Mouse (Mus musculus) hindbrain, postnatal 0 days (tissue): ENCODE data around the gene Slc35f1. TPM values are rescaled to one million over a fixed set of nuclear protein-coding genes. Genes with fewer than 3 reads are reported as not detected.

Experiments used
- ATAC-seq: fragments of 200-750 bp; cut with Nextera tagmentation; 2 replicates; pipeline ENCODE4 v1.8.0; 2017; ENCODE audit warnings: mild to moderate bottlenecking, moderate TSS enrichment, moderate library complexity
- DNase-seq: peaks from one replicate; pipeline ENCODE4 v3.0.0-alpha.2; 2015; ENCODE audit warnings: low spot score
- H3K27ac ChIP-seq: fragments of 300-500 bp; sonication (generic); 2 replicates; pipeline ENCODE4 v1.5.1; 2014; ENCODE audit warnings: mild to moderate bottlenecking
- H3K27me3 ChIP-seq: fragments of 300-500 bp; sonication (generic); 2 replicates; pipeline ENCODE4 v1.6.1; 2014; ENCODE audit warnings: low read length, mixed read lengths; ENCODE audit not compliant: insufficient read depth
- H3K36me3 ChIP-seq: fragments of 300-500 bp; sonication (generic); 2 replicates; pipeline ENCODE4 v1.6.1; 2014; ENCODE audit warnings: low read length, mixed read lengths; ENCODE audit not compliant: insufficient read depth
- H3K4me1 ChIP-seq: fragments of 300-500 bp; sonication (generic); 2 replicates; pipeline ENCODE4 v1.6.1; 2014; ENCODE audit warnings: antibody characterized with exemption, low read length, mixed read lengths; ENCODE audit not compliant: insufficient read depth
- H3K4me2 ChIP-seq: fragments of 300-500 bp; sonication (generic); 2 replicates; pipeline ENCODE4 v1.6.1; 2014; ENCODE audit warnings: low read depth, mild to moderate bottlenecking, low read length, moderate library complexity, mixed read lengths
- H3K4me3 ChIP-seq: fragments of 300-500 bp; sonication (generic); 2 replicates; pipeline ENCODE4 v1.5.1; 2014; ENCODE audit warnings: low read length
- H3K9ac ChIP-seq: fragments of 300-500 bp; sonication (generic); replicated peaks from 2 replicates; pipeline ENCODE4 v1.6.1; 2014; ENCODE audit warnings: mild to moderate bottlenecking, low read length, moderate library complexity, mixed read lengths
- H3K9me3 ChIP-seq: fragments of 300-500 bp; sonication (generic); 2 replicates; pipeline ENCODE4 v1.6.1; 2016; ENCODE audit warnings: low read length, mixed read lengths
- CTCF ChIP-seq: IDR thresholded peaks from 2 replicates; pipeline ENCODE4 v1.5.1; 2016; ENCODE audit warnings: antibody characterized with exemption, control low read depth, low read depth
- WGBS: fragments of 180-500 bp; shearing (Covaris S2); extraction: QIAGEN DNeasy Blood & Tissue Kit; methylation state at CpG from one replicate; pipeline ENCODE4 v1.1.7; 2014; 5-methylcytosine and 5-hydroxymethylcytosine counted together
- polyA plus RNA-seq: library from polyadenylated mRNA; unstranded; fragments of >200 nt; fragmentation: Nextera tagmentation; extraction: Ambion mirVana; gene quantifications from 2 replicates; pipeline ENCODE4 v1.2.1, GENCODE M21; 2015
- total RNA-seq: library from RNA; depleted of rRNA; stranded (reverse); fragments of >200 nt; gene quantifications from 2 replicates; pipeline ENCODE4 v1.2.3, GENCODE M21; 2014

Slc35f1 gene
- total and polyA plus RNA-seq, 2 experiments from 2014 or later, result 31.7 to 83.3 TPM

DNA sequence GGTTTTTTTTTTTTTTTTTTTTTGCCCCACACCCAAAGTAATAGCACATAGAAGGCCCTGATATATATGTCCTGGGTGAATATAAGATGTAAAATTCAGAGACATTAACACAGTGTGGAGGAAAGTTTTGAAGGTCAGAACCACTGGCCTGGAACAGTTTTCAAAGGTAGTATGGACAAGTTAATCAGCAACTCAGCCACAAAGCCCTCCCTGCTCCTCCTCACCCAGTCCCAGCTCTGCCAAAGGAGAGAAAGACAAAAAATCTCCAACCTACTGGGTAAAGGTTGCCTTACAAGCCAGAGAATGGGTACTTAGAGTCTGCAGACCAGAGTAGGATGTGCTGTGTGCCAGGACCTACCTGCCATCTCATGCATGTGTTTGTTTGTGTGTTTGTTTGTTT is 372.4 kb downstream of the Slc35f1 start:
- no peak for TF ChIP-seq CTCF
- no peaks in the 10 kb centered on the region for H3K4me1 ChIP-seq
- no peak for DNase-seq
- no peak overlapping the region for H3K27ac ChIP-seq
- H3K4me3 ChIP-seq, result no peak overlapping the region
- H3K4me2 ChIP-seq, result no peak overlapping the region
- no peaks in the 10 kb centered on the region for H3K36me3 ChIP-seq
- ATAC-seq, result no peak
- no peaks in the 10 kb centered on the region for H3K27me3 ChIP-seq
- H3K9ac ChIP-seq, result no peak overlapping the region
- no peaks in the 10 kb centered on the region for H3K9me3 ChIP-seq

DNA sequence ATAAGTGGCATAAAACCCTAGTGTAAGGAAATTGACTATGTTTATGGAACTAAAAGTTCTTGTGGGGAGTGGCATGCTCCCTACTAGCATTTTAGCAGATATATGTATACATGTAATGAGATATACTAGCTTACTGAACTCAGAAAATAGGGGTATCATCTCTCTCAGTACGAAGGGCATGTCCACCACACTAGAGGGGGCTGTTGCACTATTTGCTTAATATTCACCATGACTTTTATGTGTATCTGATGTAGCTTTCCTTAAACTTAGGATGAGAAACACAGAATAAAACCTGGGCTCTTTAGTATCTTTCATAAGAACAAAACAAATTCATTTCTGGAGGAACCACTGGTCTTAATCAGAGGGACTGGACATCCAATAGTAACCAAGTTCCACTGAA is 397.5 kb downstream of the Slc35f1 start:
- DNase-seq (peak; percentile 46), ATAC-seq (no peak)
- Histone ChIP-seq H3K27me3 (no peaks in the 10 kb centered on the region), H3K9ac (no peak overlapping the region), H3K4me1 (no peaks in the 10 kb centered on the region), H3K4me2 (no peak overlapping the region), H3K9me3 (no peaks in the 10 kb centered on the region), H3K36me3 (no peaks in the 10 kb centered on the region; the same call in 1 of the 2 replicates), H3K27ac (no peak overlapping the region), H3K4me3 (no peak overlapping the region)
- peak; percentile 60 for TF ChIP-seq CTCF
- WGBS, result 78% methylated on average over 1 of the region's 1 CpGs

DNA sequence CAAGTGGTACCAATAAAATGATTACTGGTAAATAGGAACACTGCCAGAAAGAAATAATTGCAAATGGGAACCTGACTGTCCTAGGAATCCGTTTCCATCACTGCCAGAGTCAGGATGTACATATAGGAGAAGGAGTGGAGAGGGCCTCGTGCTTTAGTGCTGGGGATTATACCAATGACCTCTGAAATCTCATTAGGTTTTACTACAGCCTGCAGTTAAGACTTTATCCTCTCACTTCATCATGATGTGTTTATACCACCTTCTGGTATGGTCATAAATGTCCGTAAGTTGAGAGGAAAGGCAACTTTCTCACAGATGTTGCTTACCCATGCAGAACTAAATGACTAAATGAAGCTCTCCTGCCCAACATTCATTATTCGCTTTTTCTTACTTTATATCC is 401.2 kb downstream of the Slc35f1 start:
- Histone ChIP-seq H3K27me3 (no peaks in the 10 kb centered on the region), H3K9me3 (no peaks in the 10 kb centered on the region), H3K4me3 (no peak overlapping the region), H3K4me2 (no peak overlapping the region), H3K4me1 (no peaks in the 10 kb centered on the region), H3K27ac (no peak overlapping the region), H3K36me3 (no peaks in the 10 kb centered on the region; the same call in 1 of the 2 replicates), H3K9ac (no peak overlapping the region)
- 82% methylated on average over 4 of the region's 4 CpGs for WGBS
- ATAC-seq (no peak), DNase-seq (no peak)
- no peak for TF ChIP-seq CTCF

DNA sequence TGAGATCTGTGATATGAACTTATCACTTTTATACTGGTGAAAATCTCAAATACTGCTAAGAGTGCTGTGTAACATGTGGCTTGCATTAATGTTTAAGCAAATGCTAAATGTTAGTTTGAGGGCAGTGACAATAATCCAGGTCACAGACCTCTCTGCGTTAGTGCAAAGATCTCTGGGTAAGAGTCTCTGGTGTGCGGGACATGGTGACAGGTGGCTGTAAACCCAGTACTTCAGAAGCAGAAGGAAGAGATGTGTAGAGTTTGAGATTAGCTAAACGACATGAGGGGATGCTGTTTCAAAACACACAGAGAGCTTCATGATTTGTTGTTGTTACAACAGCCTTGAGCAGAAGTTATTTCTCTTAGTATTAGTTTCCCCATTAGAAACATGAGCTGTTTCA is 406.1 kb downstream of the Slc35f1 start:
- Histone ChIP-seq H3K9ac (no peak overlapping the region), H3K27me3 (no peaks in the 10 kb centered on the region), H3K27ac (no peak overlapping the region), H3K4me1 (no peaks in the 10 kb centered on the region), H3K4me2 (no peak overlapping the region), H3K4me3 (no peak overlapping the region), H3K36me3 (no peaks in the 10 kb centered on the region), H3K9me3 (no peaks in the 10 kb centered on the region)
- no peak for TF ChIP-seq CTCF
- 83% methylated on average over 3 of the region's 3 CpGs for WGBS
- DNase-seq, result no peak
- no peak for ATAC-seq

DNA sequence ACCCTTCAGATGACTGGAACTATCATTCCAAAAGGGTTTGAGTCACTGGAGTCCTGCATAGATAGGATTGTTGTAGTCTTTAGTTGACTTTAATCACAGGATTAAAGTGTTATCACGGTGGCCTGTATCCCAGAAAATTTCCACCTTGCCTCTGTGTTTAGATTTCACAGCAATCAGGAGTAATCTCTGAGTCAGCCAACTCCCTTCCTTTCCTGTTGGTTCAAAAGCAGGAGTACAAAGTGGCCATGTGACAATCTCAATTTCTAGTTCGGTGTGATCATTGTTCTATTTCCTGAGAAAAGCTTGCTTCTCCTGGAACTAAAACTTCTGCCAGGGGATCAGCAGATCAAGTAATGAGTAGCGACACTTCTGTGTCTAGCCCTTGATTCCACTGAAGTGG is 410.5 kb downstream of the Slc35f1 start:
- Histone ChIP-seq H3K27me3 (no peaks in the 10 kb centered on the region), H3K4me3 (no peak overlapping the region), H3K4me1 (no peaks in the 10 kb centered on the region), H3K4me2 (no peak overlapping the region), H3K27ac (no peak overlapping the region), H3K9ac (no peak overlapping the region), H3K36me3 (no peaks in the 10 kb centered on the region), H3K9me3 (no peaks in the 10 kb centered on the region)
- ATAC-seq (no peak), DNase-seq (no peak)
- no peak for TF ChIP-seq CTCF
- 83% methylated on average over 3 of the region's 3 CpGs for WGBS

DNA sequence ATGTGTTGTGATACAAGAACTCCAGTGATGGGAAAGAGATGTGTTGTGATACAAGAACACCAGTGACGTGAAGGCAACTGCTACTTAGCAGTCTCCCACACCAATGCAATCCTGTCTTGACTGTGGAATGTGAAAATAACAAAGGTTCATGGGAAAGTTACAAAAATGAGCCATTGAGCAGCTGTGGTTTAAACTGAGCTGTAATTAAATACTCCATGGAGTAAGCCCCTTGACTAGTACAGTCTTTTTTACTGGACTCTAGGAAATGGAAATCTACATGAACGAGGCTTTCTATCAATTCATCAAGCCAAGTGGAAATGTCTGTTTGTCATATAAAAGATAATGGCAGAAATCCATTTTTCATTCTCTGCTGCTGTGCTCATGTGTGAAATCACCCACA is 411.1 kb downstream of the Slc35f1 start:
- no peaks in the 10 kb centered on the region for H3K36me3 ChIP-seq
- no peak overlapping the region for H3K9ac ChIP-seq
- H3K27ac ChIP-seq, result no peak overlapping the region
- H3K27me3 ChIP-seq, result no peaks in the 10 kb centered on the region
- 72% methylated on average over 2 of the region's 2 CpGs for WGBS
- ATAC-seq (no peak), DNase-seq (no peak)
- no peaks in the 10 kb centered on the region for H3K9me3 ChIP-seq
- H3K4me1 ChIP-seq, result no peaks in the 10 kb centered on the region
- no peak for TF ChIP-seq CTCF
- no peak overlapping the region for H3K4me3 ChIP-seq
- no peak overlapping the region for H3K4me2 ChIP-seq

DNA sequence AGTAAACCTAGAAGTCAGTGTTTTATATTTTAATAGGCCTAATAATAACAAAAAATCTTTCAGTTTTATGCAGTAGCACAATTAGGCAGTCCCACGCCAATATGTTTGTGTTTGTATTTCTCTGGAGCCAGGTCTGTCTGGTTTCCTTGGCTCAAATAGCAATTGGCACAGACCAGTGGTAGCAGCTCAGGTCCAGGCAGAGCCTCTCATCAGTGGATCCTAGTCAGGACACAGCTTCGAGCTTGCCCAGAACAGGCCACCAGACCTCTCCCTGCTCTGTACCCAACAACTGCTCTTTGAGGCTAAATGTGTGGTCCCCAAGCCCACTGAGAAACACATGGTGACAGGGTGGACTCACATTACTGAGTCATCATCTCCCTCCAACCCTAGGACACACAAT is 412.1 kb downstream of the Slc35f1 start:
- DNase-seq, result no peak
- Histone ChIP-seq H3K27me3 (no peaks in the 10 kb centered on the region), H3K9ac (no peak overlapping the region), H3K4me1 (no peaks in the 10 kb centered on the region), H3K27ac (no peak overlapping the region), H3K4me2 (no peak overlapping the region), H3K9me3 (no peaks in the 10 kb centered on the region), H3K36me3 (no peaks in the 10 kb centered on the region), H3K4me3 (no peak overlapping the region)
- WGBS, result 89% methylated on average over 2 of the region's 2 CpGs
- ATAC-seq, result no peak
- TF ChIP-seq CTCF, result no peak
